Mouse (Mus musculus): ENCODE measurements around the gene Ascc3.

- TF ChIP-seq CTCF (IDR thresholded peaks at IDR 0.05; ENCODE audit: insufficient read depth, low read depth, low read length) (no peak), POLR2A (IDR thresholded peaks at IDR 0.05; ENCODE audit: insufficient read depth, low read depth, low read length) (no peak)
These were observed 303.7 kb downstream of the Ascc3 start for GRCm38 (mm10) chr10:50895881-50896766.
